Mouse (Mus musculus) forelimb bud, embryonic 11.5 days (tissue): ENCODE results near the gene Mphosph6.

Source experiments
- DNase-seq: peaks from one replicate; pipeline ENCODE4 v3.0.0-alpha.2; 2012; ENCODE audit warnings: low read depth, low spot score

The Mphosph6 gene

DNA sequence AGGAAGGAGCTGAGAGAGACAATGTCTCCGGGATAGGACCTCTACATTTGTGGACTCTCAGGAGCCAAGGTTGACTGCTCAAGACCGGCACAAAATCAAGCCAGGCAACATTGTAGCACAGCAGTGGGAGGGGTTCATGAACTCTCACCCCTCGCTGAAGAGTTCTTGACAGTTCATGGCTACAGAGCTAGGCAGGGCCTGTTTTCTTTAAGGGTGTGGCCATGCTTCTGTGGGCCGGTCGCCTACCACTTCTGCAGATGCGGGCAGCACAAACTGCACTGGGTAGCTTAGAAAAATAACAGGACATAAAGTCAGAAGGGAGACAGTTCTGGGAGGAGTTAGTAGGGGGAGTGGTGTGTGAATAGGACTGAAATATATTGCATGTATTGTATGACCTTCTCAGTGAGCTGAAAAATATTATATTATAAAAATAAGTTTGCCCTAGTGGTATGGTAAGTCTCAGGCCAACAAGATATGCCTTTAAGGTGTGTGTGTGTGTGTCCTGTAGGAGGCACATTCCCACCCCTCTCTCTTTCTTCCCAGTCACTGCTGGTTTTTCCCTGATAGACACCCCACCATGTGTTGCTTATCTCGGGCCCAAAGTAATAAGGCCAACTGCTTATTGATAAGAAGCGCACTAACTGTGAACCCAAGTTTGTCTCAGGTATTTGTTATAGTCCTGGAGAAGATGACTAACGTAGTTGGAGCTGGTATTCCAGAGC is 30.5 kb downstream of the Mphosph6 start:
- no peak for DNase-seq

DNA sequence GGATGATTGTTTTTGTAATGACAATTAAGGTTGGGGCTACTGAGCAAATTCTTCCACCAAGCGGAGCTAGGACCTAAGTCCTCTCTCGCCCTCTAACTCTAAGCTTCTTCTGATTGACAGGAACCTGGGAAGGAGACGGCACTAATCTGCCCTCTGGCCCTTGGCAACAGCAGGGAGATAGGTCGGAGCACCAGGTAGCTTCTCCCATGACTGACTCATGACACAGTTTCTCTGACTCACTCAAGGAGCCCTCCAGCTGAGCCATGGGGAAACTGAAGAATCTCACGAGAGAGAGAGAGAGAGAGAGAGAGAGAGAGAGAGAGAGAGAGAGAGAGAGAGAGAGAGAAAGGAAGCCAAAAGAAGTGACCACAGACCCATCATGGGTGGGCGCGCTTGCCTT is 32.8 kb downstream of the Mphosph6 start:
- DNase-seq, result no peak

DNA sequence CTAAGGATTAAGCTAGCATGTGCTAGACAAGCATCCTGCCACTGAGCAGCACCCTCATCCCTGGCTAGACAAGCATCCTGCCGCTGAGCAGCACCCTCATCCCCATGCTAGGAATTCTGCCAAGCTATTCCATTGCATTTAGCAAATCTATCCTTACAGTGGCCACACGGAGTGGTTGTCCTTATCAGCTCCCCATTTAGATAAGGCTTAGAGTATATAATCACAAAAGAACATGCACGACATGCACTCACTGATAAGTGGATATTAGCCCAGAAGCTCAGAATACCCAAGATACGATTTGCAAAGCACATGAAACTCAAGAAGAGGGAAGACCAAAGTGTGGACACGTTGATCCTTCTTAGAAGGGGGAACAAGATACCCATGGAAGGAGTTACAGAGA is 35.8 kb downstream of the Mphosph6 start:
- no peak for DNase-seq

DNA sequence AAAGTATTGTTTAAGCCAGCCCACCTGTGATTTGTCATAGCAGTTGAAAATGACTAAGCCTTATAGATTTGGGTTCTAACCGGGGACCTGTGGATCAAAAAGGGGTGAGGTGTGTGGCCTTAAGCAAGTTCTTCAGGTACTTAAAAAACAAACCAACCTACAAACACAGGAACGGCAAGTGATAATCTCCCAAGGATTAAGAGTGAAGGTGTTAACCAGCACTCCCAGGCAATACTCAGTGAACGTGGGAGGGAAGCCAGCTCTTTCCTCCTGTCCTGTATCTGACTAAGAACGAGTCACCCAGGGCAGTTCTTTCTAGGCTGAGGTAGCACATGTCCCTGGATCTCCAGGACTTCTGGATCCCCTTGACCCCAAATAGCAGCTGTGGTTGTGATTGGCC is 37.1 kb downstream of the Mphosph6 start:
- no peak for DNase-seq

DNA sequence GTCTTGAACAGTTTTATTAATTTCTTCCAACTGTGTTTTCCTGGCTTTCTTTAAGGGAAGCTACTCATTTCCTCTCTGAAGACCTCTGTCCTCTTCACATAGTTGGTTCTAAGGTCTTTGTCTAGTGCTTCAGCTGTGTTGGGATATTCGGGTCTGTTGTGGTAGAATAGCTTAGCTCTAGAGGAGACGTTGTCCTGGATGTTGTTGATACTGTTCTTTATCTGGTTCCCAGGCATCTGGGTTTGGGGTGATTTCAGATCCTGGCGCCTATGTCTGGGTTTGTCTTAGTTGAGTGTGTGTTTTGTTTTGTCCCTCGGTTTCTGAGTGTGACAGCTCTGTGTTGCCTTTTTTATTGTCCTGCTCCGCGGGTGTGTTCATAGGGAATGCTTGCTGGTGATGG is 39.0 kb downstream of the Mphosph6 start:
- DNase-seq, result no peak

DNA sequence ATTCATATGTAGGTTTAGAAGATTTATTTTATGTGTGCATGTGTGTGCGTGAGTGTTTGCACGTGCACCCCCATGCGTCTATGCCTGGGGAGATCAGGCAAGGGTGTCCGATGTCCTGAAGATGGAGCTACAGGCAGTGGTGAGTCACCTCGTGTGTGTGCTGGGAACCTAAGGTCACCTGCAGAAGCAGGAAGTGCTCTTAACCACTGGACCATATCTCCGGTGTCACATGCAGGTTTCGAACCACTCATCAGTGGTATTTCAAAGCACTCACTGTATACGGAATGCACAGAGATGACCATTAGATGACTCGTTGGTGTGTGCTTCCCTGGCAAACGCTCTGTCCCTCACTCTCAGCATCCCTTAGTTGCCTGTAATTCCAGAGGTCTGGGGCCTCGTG is 43.8 kb downstream of the Mphosph6 start:
- no peak for DNase-seq

DNA sequence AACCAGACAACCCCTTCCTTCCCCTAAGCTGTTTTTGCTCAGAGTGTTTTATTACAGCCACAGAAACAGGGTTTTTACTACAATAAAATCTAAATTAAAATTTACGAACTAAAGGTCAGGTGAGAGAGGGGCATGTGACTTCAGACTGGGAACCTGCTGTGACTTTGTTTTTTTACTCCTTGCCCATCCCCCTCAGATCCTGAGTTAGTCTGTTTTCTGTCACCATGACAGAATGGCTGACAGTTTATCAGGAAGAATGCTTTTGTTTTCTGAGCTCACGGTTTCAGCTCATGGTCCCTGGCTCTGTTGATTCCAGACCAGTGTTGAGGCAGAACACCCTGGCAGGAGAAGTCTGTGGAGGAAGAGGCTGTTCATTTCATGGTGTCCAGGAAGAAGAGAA is 52.3 kb downstream of the Mphosph6 start:
- no peak for DNase-seq

DNA sequence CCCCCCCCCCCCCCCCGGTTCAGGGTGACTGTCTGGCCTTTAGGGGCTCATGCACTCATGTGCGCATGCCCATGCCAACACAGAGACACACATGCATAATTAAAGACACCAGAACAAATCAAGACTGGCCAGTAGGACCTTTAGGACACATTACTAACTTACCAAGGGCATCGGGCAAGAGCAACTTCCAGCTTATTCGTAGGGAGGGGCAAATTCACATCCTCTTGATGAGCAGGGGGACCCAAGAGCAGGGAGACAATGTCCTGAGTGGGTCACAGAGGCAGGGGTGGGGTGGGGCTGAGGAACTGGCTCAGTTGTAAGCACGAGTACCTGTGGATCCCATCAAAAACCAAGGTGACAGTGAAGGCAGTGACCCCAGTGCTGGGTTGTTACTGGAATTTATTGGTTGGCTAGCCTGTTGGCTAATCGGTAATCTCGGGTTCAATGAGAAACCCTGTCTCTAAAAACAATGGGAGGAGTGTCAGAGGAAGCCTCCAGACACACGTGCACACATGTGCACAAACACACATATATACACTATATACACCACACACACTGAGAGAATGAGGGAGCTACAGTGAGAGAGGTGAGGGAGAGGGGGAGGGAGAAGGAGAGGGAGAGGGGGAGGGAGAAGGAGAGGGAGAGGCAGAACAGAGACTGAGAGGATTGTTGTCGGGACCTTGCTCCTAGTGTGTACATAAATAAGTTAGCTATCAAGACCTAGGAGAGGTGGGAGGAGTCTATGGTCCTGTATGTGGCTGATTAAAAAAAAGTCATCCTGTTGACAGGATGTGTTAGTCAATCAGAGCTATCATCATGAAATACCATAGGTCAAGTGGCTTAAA is 53.6 kb downstream of the Mphosph6 start:
- no peak for DNase-seq

DNA sequence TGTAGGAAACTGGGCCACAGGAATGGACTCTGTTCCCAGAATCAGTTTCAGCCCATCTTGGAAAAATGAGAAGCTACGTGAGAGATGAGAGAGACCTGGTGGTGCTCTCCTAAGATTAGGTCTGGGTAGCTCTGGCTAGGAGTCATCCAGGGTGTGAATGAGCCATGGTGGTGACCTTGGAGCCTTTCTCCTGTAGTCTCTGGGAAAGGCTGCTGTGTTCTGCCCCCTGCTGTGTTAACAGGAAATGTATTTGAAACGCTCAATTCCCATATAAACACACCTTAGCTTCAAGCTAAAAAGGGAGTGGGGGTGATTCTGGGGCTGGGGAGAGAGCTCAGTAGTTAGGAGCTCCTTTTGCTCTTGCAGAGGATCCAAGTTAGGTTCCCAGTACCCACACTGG is 54.3 kb downstream of the Mphosph6 start:
- no peak for DNase-seq

DNA sequence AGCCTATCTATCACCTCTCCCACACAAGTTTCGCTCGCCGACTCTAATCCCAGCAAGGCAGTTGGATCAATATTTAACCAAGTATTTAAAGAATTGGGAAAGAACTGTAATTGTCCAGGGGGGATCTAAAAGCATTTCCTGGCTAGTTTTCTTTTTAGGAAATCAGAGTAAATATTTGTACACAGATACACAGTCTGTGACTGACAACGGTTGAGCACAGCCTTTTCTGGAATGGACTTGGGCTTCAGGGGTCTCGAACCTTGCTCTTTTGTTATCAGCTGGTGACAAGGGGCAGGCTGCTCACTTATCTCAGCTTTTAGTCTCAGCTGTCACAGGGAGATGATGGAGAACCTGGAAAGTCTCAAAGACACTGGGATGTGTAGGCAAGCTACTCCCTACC is 55.1 kb downstream of the Mphosph6 start:
- DNase-seq, result no peak

DNA sequence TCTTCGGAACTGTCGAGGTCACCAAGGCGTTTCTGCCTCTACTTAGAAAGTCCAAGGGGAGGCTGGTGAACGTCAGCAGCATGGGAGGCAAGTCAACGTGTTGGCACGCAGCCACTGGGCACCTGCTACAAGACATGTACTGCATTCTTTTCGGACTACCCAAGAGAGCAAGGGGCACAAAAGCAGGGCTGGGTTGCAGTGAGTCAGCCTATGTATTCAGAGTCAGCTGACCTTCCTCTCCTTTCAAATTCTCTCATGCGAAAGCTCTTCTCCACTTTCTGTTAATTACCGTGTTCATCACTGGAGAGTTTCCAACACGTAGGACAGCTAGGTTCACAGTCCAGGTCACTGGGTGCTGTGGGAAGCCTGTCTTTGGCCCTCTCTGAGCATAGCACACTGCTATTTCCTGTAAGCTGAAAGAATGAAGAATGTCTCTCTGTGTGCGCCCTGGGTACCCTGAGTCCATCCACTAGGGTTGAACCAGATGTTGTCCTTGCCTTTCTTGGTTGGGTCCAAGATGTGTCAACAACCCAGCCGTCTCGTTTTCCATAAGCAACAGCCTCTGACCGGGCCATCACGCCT is 59.2 kb downstream of the Mphosph6 start:
- DNase-seq, result no peak
